29 mouse cellular contexts compared by ENCODE assay signal in genomic region chr2:124690372-124690771, GRCm38 (mm10).
DNase-seq lines count a peak whose midpoint lies in the region; ATAC-seq and TF ChIP-seq lines count a peak whose summit lies in the region.
"Had no signal": no experiment of that assay in that cellular context is flagged by ENCODE, and none has a peak within 500 bp of the region (broad histone marks: within the 10 kb centered on the region; RNA-seq: fewer than 3 reads in every experiment).

No protein-coding gene starts in this region.

- no peak for ATAC-seq in heart, embryonic 12.5 days (ENCODE audit: insufficient number of reproducible peaks, low FRiP score)
- ATAC-seq in liver, embryonic 16.5 days (ENCODE audit: low read depth): peak; percentile 54
- ATAC-seq in intestine, postnatal 0 days: no peak
- ATAC-seq in midbrain, embryonic 14.5 days (ENCODE audit: low FRiP score, low TSS enrichment): no peak
- ATAC-seq: CD4-positive, CD25-positive, alpha-beta regulatory T cell, adult 4 months; forebrain, embryonic 15.5 days had no signal

- H3K4me2 ChIP-seq in heart, embryonic 12.5 days: no peak overlapping the region
- H3K4me2 ChIP-seq in liver, embryonic 16.5 days (ENCODE audit: low read depth, low read length): no peak overlapping the region
- H3K4me2 ChIP-seq in intestine, postnatal 0 days (replicated peaks; ENCODE audit: low read depth): no peak overlapping the region
- no peak overlapping the region for H3K4me2 ChIP-seq in midbrain, embryonic 14.5 days (ENCODE audit: low read length)
- H3K4me2 ChIP-seq: embryonic facial prominence, embryonic 13.5 days; forebrain, embryonic 15.5 days; hindbrain, embryonic 14.5 days; limb, embryonic 15.5 days; lung, embryonic 14.5 days; midbrain, embryonic 12.5 days; neural tube, embryonic 13.5 days had no signal

- no peaks in the 10 kb centered on the region for H3K36me3 ChIP-seq in heart, embryonic 12.5 days
- no peaks in the 10 kb centered on the region for H3K36me3 ChIP-seq in liver, adult 2 months (ENCODE audit: control insufficient read depth, insufficient read depth, low read length)
- H3K36me3 ChIP-seq in liver, embryonic 16.5 days (ENCODE audit: control insufficient read depth, insufficient read depth): no peaks in the 10 kb centered on the region
- H3K36me3 ChIP-seq in intestine, postnatal 0 days (ENCODE audit: control insufficient read depth, insufficient read depth): no peaks in the 10 kb centered on the region
- no peaks in the 10 kb centered on the region for H3K36me3 ChIP-seq in midbrain, embryonic 14.5 days (ENCODE audit: control insufficient read depth, insufficient read depth, low read length)
- H3K36me3 ChIP-seq: embryonic facial prominence, embryonic 13.5 days; forebrain, embryonic 10.5 days; forebrain, embryonic 15.5 days; heart, embryonic 10.5 days; limb, embryonic 10.5 days; limb, embryonic 15.5 days; midbrain, embryonic 12.5 days; neural tube, embryonic 13.5 days had no signal

- H3K79me2 ChIP-seq in liver, adult 2 months (ENCODE audit: control insufficient read depth, insufficient read depth, low read length): no peaks in the 10 kb centered on the region

- TF ChIP-seq POLR2A in liver, adult 2 months (IDR thresholded peaks at IDR 0.05; ENCODE audit: extremely low read depth, insufficient read depth, low read length): no peak

- no peaks in the 10 kb centered on the region for H3K4me1 ChIP-seq in heart, embryonic 12.5 days (replicated peaks)
- no peaks in the 10 kb centered on the region for H3K4me1 ChIP-seq in liver, adult 2 months (ENCODE audit: control insufficient read depth, insufficient read depth, low read length)
- no peaks in the 10 kb centered on the region for H3K4me1 ChIP-seq in liver, embryonic 16.5 days (ENCODE audit: control insufficient read depth, low read depth, low read length)
- H3K4me1 ChIP-seq in intestine, postnatal 0 days (replicated peaks; ENCODE audit: control insufficient read depth, insufficient read depth, low read length): no peaks in the 10 kb centered on the region
- H3K4me1 ChIP-seq in midbrain, embryonic 14.5 days (ENCODE audit: control insufficient read depth, insufficient read depth, low read length): no peaks in the 10 kb centered on the region
- H3K4me1 ChIP-seq: embryonic facial prominence, embryonic 13.5 days; forebrain, embryonic 10.5 days; forebrain, embryonic 15.5 days; heart, embryonic 10.5 days; limb, embryonic 10.5 days; limb, embryonic 15.5 days; midbrain, embryonic 12.5 days; neural tube, embryonic 13.5 days had no signal

- no peak for TF ChIP-seq CTCF in liver, adult 2 months (IDR thresholded peaks at IDR 0.05; ENCODE audit: low read depth, low read length)
- TF ChIP-seq CTCF in intestine, postnatal 0 days (IDR thresholded peaks at IDR 0.05; ENCODE audit: low read depth): no peak

- no peak overlapping the region for H3K9ac ChIP-seq in heart, embryonic 12.5 days
- H3K9ac ChIP-seq in liver, adult 2 months (ENCODE audit: low read depth, low read length): no peak overlapping the region
- no peak overlapping the region for H3K9ac ChIP-seq in liver, embryonic 16.5 days (ENCODE audit: low read depth, low read length)
- no peak overlapping the region for H3K9ac ChIP-seq in intestine, postnatal 0 days (ENCODE audit: low read depth, low read length)
- H3K9ac ChIP-seq in midbrain, embryonic 14.5 days (replicated peaks; ENCODE audit: low read length): no peak overlapping the region
- H3K9ac ChIP-seq: embryonic facial prominence, embryonic 13.5 days; forebrain, embryonic 15.5 days; hindbrain, embryonic 14.5 days; limb, embryonic 15.5 days; lung, embryonic 14.5 days; midbrain, embryonic 12.5 days; neural tube, embryonic 13.5 days had no signal

- H3K9me3 ChIP-seq in heart, embryonic 12.5 days (replicated peaks): 0 out of 2 replicates have a peak, but pooled peaks cover 4% of the 10 kb centered on the region
- no peaks in the 10 kb centered on the region for H3K9me3 ChIP-seq in liver, embryonic 16.5 days (replicated peaks; ENCODE audit: control insufficient read depth, low read length)
- no peaks in the 10 kb centered on the region for H3K9me3 ChIP-seq in intestine, postnatal 0 days (ENCODE audit: control insufficient read depth)
- no peaks in the 10 kb centered on the region for H3K9me3 ChIP-seq in midbrain, embryonic 14.5 days (ENCODE audit: control insufficient read depth, low read length)
- H3K9me3 ChIP-seq: embryonic facial prominence, embryonic 13.5 days; forebrain, embryonic 10.5 days; forebrain, embryonic 15.5 days; heart, embryonic 10.5 days; limb, embryonic 10.5 days; limb, embryonic 15.5 days; midbrain, embryonic 12.5 days; neural tube, embryonic 13.5 days had no signal

- peak; percentile 19 to 53 for DNase-seq in heart, adult 9 months (ENCODE audit: low spot score in 2 of 2)
- peak; percentile 65 for DNase-seq in liver, adult 2 months (ENCODE audit: extremely low read depth, low read depth, low spot score)
- DNase-seq in liver: no peak
- no peak for DNase-seq in midbrain, embryonic 14.5 days
- DNase-seq: adrenal gland, postnatal 25 days; cerebellum, adult 18-20 months; cerebellum, postnatal 10 days; gastrocnemius, adult 2 months; gastrocnemius, postnatal 36 days; kidney, adult 11 months; layer of hippocampus, postnatal 36 days; lung, embryonic 14.5 days; lung, postnatal 36 days; right cerebral cortex, postnatal 4 days; thymus, adult 2 months; thymus, postnatal 36 days had no signal

- H3K27me3 ChIP-seq in heart, embryonic 12.5 days (replicated peaks): no peaks in the 10 kb centered on the region
- H3K27me3 ChIP-seq in liver, adult 2 months (ENCODE audit: control insufficient read depth, insufficient read depth, low read length): no peaks in the 10 kb centered on the region
- no peaks in the 10 kb centered on the region for H3K27me3 ChIP-seq in liver, embryonic 16.5 days (ENCODE audit: control insufficient read depth, insufficient read depth, low read depth, low read length)
- H3K27me3 ChIP-seq in intestine, postnatal 0 days (replicated peaks; ENCODE audit: control insufficient read depth, insufficient read depth, low read length): no peaks in the 10 kb centered on the region
- no peaks in the 10 kb centered on the region for H3K27me3 ChIP-seq in midbrain, embryonic 14.5 days (ENCODE audit: control insufficient read depth, insufficient read depth, low read length)
- H3K27me3 ChIP-seq: embryonic facial prominence, embryonic 13.5 days; forebrain, embryonic 15.5 days; limb, embryonic 15.5 days; midbrain, embryonic 12.5 days; neural tube, embryonic 13.5 days had no signal

- 73% methylated on average over 1 of the region's 1 CpGs for WGBS in heart, embryonic 12.5 days
- WGBS in liver, adult 2 months: 71% methylated on average over 1 of the region's 1 CpGs
- 68% methylated on average over 1 of the region's 1 CpGs for WGBS in liver, embryonic 16.5 days (ENCODE audit: insufficient replicate concordance)
- 71% methylated on average over 1 of the region's 1 CpGs for WGBS in intestine, postnatal 0 days
- 93% methylated on average over 1 of the region's 1 CpGs for WGBS in midbrain, embryonic 14.5 days

- H3K27ac ChIP-seq in heart, embryonic 12.5 days (ENCODE audit: poor library complexity, severe bottlenecking): no peak overlapping the region
- peak overlapping the region; percentile 44; the same call in 1 of the 2 replicates for H3K27ac ChIP-seq in liver, adult 2 months (replicated peaks; ENCODE audit: insufficient read depth, low read depth, low read length)
- no peak overlapping the region for H3K27ac ChIP-seq in liver, embryonic 16.5 days (ENCODE audit: low read length)
- no peak overlapping the region for H3K27ac ChIP-seq in intestine, postnatal 0 days (ENCODE audit: low read depth, low read length)
- H3K27ac ChIP-seq in midbrain, embryonic 14.5 days (replicated peaks; ENCODE audit: low read depth, low read length): no peak overlapping the region
- H3K27ac ChIP-seq: embryonic facial prominence, embryonic 13.5 days; forebrain, embryonic 10.5 days; forebrain, embryonic 15.5 days; gastrocnemius, adult 2 months; heart, embryonic 10.5 days; hindbrain, embryonic 14.5 days; limb, embryonic 10.5 days; limb, embryonic 15.5 days; midbrain, embryonic 12.5 days; neural tube, embryonic 13.5 days had no signal

- no peak overlapping the region for H3K4me3 ChIP-seq in heart, embryonic 12.5 days
- no peak overlapping the region for H3K4me3 ChIP-seq in liver, adult 2 months (ENCODE audit: insufficient read depth, low read depth, low read length)
- no peak overlapping the region for H3K4me3 ChIP-seq in liver, embryonic 16.5 days (ENCODE audit: low read depth, low read length)
- no peak overlapping the region for H3K4me3 ChIP-seq in intestine, postnatal 0 days (ENCODE audit: low read depth, low read length)
- no peak overlapping the region for H3K4me3 ChIP-seq in midbrain, embryonic 14.5 days (replicated peaks; ENCODE audit: low read depth, low read length)
- H3K4me3 ChIP-seq: embryonic facial prominence, embryonic 13.5 days; forebrain, embryonic 10.5 days; forebrain, embryonic 15.5 days; gastrocnemius, adult 2 months; heart, embryonic 10.5 days; limb, embryonic 10.5 days; limb, embryonic 15.5 days; midbrain, embryonic 12.5 days; neural tube, embryonic 13.5 days had no signal

Comparison
In these comparisons a context has a peak if more than half of its experiments do, and no peak if none do; other contexts are left out.
1. DNase-seq: peak in heart, adult 9 months (2 of 2) and liver, adult 2 months (single experiment); none in liver (single experiment) and midbrain, embryonic 14.5 days (single experiment).